Mouse (Mus musculus) frontal cortex, postnatal 14 days (tissue): ENCODE results near the gene Emp2.
"Not testable (repeated sequence)": the region's sequence is repeated elsewhere in the genome, so short reads cannot be mapped to it uniquely, and the experiment has no call there.

Source experiments
- DNase-seq, 2 experiments: peaks; one replicate each; pipeline ENCODE4 v3.0.0; 2022; ENCODE audit warnings: low spot score in 2 of 2

Gene Emp2

GRCm38 (mm10) chr16:10317197-10317544 is 3.4 kb upstream of the Emp2 start:
- DNase-seq = no peak

- DNase-seq = no peak
Observed at GRCm38 (mm10) chr16:10316493-10317196, 2.9 kb upstream of the Emp2 start.

GRCm38 (mm10) chr16:10313226-10313625 is 542 bp downstream of the Emp2 start:
- no peak for DNase-seq

- DNase-seq = no peak
Observed at GRCm38 (mm10) chr16:10311989-10312388, 1.8 kb downstream of the Emp2 start.

- DNase-seq = no peak
Observed at GRCm38 (mm10) chr16:10311086-10311485, 2.7 kb downstream of the Emp2 start.

- no peak for DNase-seq
Observed at GRCm38 (mm10) chr16:10310507-10310906, 3.3 kb downstream of the Emp2 start.

- no peak for DNase-seq
Observed at GRCm38 (mm10) chr16:10307351-10307750, 6.4 kb downstream of the Emp2 start.

- DNase-seq = no peak
Observed at GRCm38 (mm10) chr16:10306101-10306500, 7.7 kb downstream of the Emp2 start.

- DNase-seq = no peak
Observed at GRCm38 (mm10) chr16:10301337-10301736, 12.4 kb downstream of the Emp2 start.

- DNase-seq = no peak
Observed at GRCm38 (mm10) chr16:10300231-10301186, 13.3 kb downstream of the Emp2 start.

- DNase-seq = no peak
Observed at GRCm38 (mm10) chr16:10299637-10300036, 14.1 kb downstream of the Emp2 start.

GRCm38 (mm10) chr16:10297696-10298644 is 15.8 kb downstream of the Emp2 start:
- no peak for DNase-seq

GRCm38 (mm10) chr16:10288115-10288514 is 25.7 kb downstream of the Emp2 start:
- DNase-seq = no peak

GRCm38 (mm10) chr16:10286513-10287268 is 27.1 kb downstream of the Emp2 start:
- DNase-seq = no peak

- DNase-seq = no peak
Observed at GRCm38 (mm10) chr16:10281890-10282289, 31.9 kb downstream of the Emp2 start.

- peak; percentile 55 to 76 for DNase-seq
Observed at GRCm38 (mm10) chr16:10280286-10280951, 33.3 kb downstream of the Emp2 start.

- not testable (repeated sequence) for DNase-seq
Observed at GRCm38 (mm10) chr16:10276778-10277177, 37.0 kb downstream of the Emp2 start.

- DNase-seq = no peak
Observed at GRCm38 (mm10) chr16:10274465-10274864, 39.3 kb downstream of the Emp2 start.

GRCm38 (mm10) chr16:10272256-10272655 is 41.5 kb downstream of the Emp2 start:
- peak in 1 of 2 experiments; percentile 40 for DNase-seq

GRCm38 (mm10) chr16:10253993-10254392 is 59.8 kb downstream of the Emp2 start:
- DNase-seq = no peak
